Comparison of ENCODE assay signal across 8 mouse cellular contexts in the genomic region with DNA sequence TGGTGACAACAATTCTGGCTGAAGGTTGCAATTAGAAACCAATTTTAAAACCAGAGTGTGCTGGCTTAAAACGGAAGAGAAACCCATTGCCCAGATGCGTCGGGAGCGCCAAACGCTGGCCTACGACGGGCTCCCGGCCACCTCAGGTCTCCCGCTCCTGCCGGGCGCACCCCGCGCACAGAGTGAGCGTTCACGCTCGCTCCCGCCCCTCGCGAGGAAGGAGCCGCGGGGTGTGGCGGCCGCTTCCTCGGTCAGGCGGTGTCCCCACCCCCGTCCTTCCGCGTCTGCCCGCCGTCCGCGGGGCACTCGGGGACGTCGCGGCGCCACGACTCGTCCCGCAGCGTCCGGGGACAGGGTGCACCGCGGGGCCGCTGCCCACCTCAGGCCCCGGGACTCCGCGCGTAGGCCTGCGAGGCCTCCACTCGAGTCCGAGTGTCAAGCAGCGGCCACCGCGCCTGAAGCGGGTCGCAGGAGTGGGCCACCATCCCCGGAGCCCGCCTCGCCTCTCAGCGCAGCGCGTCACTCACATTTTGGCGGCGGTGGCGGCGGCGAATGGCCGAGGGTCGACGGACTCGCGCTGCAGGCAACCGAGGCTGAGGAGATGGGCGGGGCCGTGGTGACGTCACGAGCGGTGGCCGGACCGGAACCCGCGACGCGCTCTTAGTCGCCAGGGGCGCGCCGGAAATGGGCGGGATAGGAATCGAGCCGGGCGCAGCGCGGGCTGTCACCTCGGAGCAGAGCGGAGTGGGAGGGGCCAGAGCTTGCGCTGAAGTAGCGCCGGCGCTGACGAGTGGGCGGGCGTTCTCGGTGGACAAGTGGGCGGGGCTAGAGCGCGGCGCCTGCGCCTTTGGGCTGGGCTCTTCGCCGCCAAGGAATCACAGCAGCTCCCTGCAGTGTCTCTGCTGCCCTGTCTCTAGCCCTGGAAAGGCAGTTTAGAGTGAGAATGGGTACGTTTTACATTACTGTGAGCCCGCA. TPM values are rescaled to one million over a fixed set of nuclear protein-coding genes. Genes with fewer than 3 reads are reported as not detected.
A peak's percentile ranks its signal among the peaks of the same experiment; 100 is the strongest.
DNase-seq lines count a peak whose midpoint lies in the region; ATAC-seq and TF ChIP-seq lines count a peak whose summit lies in the region.

A gene (minus strand): TSS at position 617 of the 975 bp plus-strand sequence.

- no peaks in the 10 kb centered on the region for H3K9me3 ChIP-seq in hindbrain, embryonic 13.5 days

- in situ Hi-C loops in Patski (cut with MboI; ENCODE audit: low pct_unique_long_range_greater_than_20kb), result no loop called here

- CTCF ChIA-PET in Patski (lab: Charles Lee), result no interaction called here

- peak; percentile 65 for DNase-seq in Patski (ENCODE audit: low read depth, low spot score)
- peak; percentile 100 for DNase-seq in cerebellum, postnatal 14 days
- DNase-seq in frontal cortex, postnatal 14 days (ENCODE audit: low spot score in 2 of 2), result peak; percentile 96 to 99
- DNase-seq in layer of hippocampus, postnatal 25 days (ENCODE audit: extremely low spot score in 1 of 2, low spot score in 1 of 2), result peak; percentile 98 to 99
- peak; percentile 99 for DNase-seq in lung, postnatal 25 days (ENCODE audit: low spot score)
- peak; percentile 100 for DNase-seq in retina, embryonic 14.5 days (ENCODE audit: low spot score)
- peak; percentile 100 for DNase-seq in thymus, postnatal 4 days

- H3K9ac ChIP-seq in hindbrain, embryonic 13.5 days, result peak within 1 kb of the TSS; percentile 95

- TF ChIP-seq CTCF in Patski (IDR thresholded peaks at IDR 0.05), result no peak

- H3K27me3 ChIP-seq in Patski, result no peaks in the 10 kb centered on the region
- H3K27me3 ChIP-seq in hindbrain, embryonic 13.5 days, result no peaks in the 10 kb centered on the region

- H3K4me3 ChIP-seq in hindbrain, embryonic 13.5 days, result peak within 1 kb of the TSS; percentile 90

- WGBS in hindbrain, embryonic 13.5 days, result under 1% methylated on average over 102 of the region's 114 CpGs

- POLR2A ChIA-PET in Patski (lab: Charles Lee), result no interaction called here

- peak within 1 kb of the TSS; percentile 96 for H3K27ac ChIP-seq in hindbrain, embryonic 13.5 days

- H3K36me3 ChIP-seq in hindbrain, embryonic 13.5 days, result peaks cover 38% of the 10 kb centered on the region

- H3K4me2 ChIP-seq in hindbrain, embryonic 13.5 days, result peak within 1 kb of the TSS; percentile 71

- H3K4me1 ChIP-seq in hindbrain, embryonic 13.5 days (replicated peaks), result peaks cover 28% of the 10 kb centered on the region

- ATAC-seq in Patski, result peak; percentile 97
- ATAC-seq in hindbrain, embryonic 13.5 days (ENCODE audit: low FRiP score), result peak; percentile 99

RNA-seq across cellular contexts. Expression of the gene that starts here (rescaled TPM):
- polyA plus RNA-seq in Patski (2021), result 39.6 TPM
- polyA plus RNA-seq in hindbrain, embryonic 13.5 days (2015; fragmentation: Nextera tagmentation; extraction: Ambion mirVana), result 59.9 and 61.5 TPM in 2 replicates
- total RNA-seq in layer of hippocampus, postnatal 25 days (2021), result 10 to 100 TPM; 35.0 to 35.1 TPM

Comparison
In these comparisons a context has a peak if more than half of its experiments do, and no peak if none do; other contexts are left out.
1. Peak in every context shown above with its lines: DNase-seq, ATAC-seq, H3K4me3 ChIP-seq and H3K27ac ChIP-seq.